Mouse (Mus musculus) urinary bladder, postnatal 36 days (tissue): ENCODE measurements around the gene Gm20388.

ENCODE experiments used
- DNase-seq, 2 experiments: peaks; one replicate each; pipeline ENCODE4 v3.0.0; 2022; ENCODE audit warnings: low spot score in 2 of 2, mixed read lengths in 1 of 2

The Gm20388 gene

DNA sequence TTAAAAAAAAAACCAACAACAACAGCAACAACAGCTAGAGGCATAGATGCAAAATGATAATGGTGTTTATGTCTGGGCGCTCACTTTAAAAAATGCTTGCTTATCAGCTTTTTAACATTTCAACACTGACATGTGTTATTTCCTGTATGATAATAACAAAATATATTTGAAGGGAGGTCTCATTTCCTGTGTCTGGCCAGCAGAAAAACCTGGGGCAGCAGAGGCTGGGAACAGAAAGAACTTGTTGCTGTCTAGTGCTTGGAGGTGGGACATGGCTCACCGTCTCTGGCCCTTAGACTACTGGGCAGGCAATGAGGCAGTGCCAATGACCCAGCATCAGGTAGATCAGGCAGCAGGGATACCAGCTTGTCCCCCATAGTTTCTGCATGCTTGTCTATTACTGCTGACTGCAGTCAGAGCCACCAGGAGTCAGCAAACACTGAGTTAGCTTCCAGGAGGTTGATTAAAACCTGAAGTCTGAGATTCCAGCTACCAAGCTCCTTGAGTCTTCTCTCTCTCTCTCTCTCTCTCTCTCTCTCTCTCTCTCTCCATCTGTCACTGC is 3203.3 kb downstream of the Gm20388 start:
- DNase-seq = no peak

DNA sequence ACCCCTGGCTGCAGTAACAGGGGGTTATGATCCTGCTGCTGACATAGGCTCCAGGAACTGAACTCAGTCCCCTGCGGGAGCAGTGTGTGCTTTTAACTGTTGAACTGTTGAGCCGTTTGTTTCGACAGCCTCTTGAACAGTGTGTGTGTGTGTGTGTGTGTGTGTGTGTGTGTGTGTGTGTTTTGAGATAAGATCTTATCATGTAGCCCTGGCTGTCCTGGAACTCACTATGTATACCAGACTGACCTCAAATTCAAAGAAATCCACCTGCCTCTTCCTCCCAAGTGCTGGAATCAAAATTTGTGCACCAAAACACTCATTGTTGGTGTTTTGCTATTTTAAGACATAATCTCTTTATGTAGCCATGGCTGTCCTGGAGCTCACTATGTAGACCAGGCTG is 3204.0 kb downstream of the Gm20388 start:
- no peak for DNase-seq

DNA sequence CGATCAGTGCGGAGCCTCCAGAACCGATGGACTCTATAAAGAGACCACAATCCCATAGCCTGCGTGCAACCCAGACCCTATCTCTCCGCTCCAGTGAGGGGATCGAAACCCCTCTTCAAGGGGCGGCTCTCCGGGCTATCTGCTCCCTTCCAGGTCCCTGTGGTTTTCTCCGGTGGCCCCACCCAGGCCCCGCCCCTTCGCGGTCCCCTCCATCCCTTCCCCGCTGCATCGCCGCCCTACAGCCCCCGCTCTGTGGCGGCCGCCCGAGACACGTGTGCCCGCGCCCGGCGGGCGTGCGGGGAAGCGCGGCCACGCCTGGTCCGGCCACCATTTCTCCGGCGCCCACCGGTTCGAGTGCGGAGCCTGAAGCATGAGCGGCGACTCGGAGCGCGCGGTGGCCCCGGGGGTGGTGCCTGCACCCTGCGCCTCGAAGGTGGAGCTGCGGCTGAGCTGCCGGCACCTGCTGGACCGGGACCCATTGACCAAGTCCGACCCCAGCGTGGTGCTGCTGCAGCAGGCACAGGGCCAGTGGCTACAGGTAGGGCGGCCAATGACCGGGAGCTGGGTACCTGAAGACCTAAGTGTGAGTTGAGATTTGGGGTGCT is 3206.6 kb downstream of the Gm20388 start, which contains the start of gene Cpne7:
Cpne7 (plus strand) TSS at position 248 of the 605 bp plus-strand sequence.
- no peak for DNase-seq

- no peak for DNase-seq
Measured at GRCm38 (mm10) chr8:123117744-123118143, 3207.1 kb downstream of the Gm20388 start.

DNA sequence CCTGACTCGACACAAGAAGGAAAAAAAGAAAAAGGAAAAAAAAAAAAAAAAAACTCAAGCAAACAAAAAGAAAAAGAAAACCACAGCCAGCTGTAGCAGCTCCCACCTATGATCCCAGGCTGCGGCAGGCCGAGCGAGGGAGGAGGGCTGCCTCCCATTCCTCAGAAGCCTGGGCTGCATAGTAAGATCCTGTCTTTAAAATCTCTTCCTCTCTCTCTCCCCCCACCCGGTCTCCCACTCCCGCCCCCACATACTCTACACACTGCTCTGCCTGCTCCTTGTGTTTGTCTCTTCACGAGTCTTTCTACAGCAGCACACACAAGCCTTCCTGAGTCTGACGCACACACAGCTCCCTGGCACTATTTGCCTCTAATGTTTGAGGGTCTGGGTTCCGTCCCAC is 3211.4 kb downstream of the Gm20388 start:
- no peak for DNase-seq

- no peak for DNase-seq
Measured at GRCm38 (mm10) chr8:123122670-123123069, 3212.0 kb downstream of the Gm20388 start.

DNA sequence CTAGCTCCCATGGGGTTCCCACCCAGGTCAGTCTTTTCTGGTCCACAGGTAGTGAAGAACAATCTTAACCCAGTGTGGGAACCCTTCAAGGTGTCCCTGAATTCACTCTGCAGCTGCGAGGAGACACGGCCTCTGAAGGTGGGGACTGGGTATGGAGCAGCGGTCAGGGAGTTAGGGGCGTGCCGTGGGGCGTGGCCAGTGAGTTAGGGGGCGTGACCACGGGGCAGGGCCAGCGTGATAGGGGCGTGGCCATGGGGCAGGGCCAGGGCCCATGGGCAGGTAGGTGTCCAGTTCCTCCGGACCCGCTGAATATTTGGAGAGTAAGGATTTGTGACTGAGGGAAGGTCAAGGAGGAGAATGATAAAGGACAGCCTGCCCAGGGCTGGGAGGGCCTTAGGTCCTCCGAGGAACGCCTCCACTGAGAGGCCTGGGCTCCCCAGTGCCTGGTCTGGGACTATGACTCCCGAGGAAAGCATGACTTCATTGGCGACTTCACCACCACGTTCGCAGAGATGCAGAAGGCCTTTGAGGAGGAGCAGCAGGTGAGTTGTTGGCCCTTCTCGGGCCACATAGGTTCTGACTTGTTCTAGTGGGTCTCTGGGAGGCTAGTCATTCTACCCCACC is 3215.7 kb downstream of the Gm20388 start:
- peak; percentile 52 to 53 for DNase-seq

- DNase-seq = no peak
Measured at GRCm38 (mm10) chr8:123131041-123131440, 3220.4 kb downstream of the Gm20388 start.

DNA sequence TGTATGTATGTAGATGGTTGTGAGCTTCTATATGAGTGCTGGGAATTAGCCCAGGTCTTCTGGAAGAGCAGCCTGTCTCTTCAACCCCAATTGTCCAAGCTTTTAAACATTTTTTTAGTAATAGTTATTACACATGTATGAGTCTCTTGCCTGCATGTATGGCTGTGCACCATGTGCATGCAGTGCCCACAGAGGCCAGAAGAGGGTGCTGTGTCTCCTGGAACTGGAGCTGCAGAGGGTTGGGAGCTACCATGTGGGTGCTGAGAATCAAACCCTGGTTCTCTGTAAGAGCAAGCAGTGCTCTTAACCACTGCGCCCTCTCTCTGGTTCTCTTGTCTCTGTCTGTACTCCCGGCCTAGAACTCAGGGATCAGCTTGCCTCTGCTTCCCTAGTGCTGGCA is 3222.3 kb downstream of the Gm20388 start:
- DNase-seq = no peak

GRCm38 (mm10) chr8:123134149-123134713 is 3223.6 kb downstream of the Gm20388 start:
- no peak for DNase-seq

- no peak for DNase-seq
Measured at GRCm38 (mm10) chr8:123135406-123135805, 3224.8 kb downstream of the Gm20388 start.

GRCm38 (mm10) chr8:123135806-123136205 is 3225.2 kb downstream of the Gm20388 start:
- no peak for DNase-seq

DNA sequence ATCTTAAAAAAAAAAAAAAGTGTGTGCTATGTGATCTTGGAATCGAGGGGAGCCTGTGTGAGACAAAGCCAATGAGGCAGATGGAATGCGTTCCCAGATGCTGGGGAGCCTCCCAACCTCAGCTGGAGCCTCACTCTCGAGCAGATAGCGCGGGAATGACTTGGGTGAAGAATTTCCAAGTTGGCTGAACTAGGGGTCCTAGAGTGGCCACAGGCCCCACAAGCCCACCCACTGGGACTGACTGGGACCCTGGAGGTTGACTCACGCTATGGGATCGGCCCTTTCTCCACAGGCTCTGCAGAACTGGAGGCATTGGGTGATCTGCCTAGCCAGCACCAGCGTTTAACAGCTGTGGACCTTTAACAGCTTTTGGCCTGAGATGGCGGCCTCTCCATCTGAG is 3225.6 kb downstream of the Gm20388 start:
- DNase-seq = no peak

GRCm38 (mm10) chr8:123137645-123138077 is 3227.0 kb downstream of the Gm20388 start:
- DNase-seq = peak; percentile 26 to 50

GRCm38 (mm10) chr8:123138741-123139140 is 3228.1 kb downstream of the Gm20388 start:
- no peak for DNase-seq

GRCm38 (mm10) chr8:123141741-123142462 is 3231.3 kb downstream of the Gm20388 start:
- peak; percentile 65 to 75 for DNase-seq

DNA sequence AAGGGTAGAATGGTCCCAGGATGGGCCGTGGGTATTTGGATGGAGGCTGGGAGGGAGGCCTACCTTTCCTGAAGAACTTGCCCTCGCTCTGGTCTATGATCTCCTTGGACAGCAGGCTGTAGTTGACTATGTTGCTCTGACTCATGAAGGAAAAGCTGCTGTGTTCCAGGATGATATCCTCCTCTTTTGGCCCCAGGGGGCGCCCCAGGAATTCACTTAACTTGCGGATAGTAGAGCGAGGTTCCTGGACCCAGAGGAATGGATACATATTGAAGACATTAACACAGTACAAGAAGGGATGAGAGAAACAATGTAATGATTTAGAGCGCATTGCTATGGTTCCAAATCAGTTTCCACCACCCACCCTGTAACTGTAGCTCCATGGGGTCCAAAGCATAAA is 3234.6 kb downstream of the Gm20388 start:
- peak in 1 of 2 experiments; percentile 36 for DNase-seq

- DNase-seq = no peak
Measured at GRCm38 (mm10) chr8:123146390-123146789, 3235.7 kb downstream of the Gm20388 start.

DNA sequence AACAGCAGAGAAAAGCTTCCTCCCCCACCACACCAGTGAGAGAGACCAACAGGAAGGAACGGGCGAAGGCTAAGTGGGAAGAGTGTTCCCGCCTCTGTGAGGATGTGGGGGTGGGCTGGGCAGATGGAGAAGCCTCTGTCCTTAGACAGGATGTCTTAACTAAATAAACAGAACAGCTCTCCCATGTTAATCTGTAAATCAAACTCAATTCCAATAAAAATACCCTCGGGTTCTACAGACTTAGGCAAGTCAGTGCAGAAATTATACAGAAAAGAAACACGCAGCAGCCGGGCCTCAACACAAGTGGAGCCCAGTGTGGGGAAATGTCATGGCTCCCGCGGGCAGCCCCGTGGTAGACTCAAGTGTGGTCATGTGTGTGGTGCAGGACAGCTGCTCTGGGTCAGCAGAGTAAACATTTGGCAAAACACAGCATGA is 3240.1 kb downstream of the Gm20388 start:
- DNase-seq = no peak

DNA sequence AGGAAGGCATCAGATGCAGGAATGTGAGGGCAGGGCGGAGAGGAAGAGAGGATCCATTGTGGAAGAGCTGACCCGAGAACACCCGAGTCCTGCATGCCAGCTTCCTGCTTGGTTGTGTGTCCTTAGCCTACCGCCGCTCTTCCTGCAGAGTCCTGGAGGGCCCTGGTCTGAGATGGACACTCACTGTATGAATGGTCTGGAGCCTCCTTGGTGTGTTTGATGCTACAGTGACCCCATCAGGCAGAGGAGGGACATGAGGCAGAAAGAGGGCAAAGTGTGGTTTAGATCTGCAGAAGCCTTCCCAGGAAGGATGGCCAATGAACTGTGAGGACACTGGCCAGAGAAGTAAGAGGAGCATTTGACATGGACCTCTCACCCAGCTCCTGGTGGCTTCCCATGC is 3244.5 kb downstream of the Gm20388 start:
- no peak for DNase-seq

- no peak for DNase-seq
Measured at GRCm38 (mm10) chr8:123156070-123156773, 3245.6 kb downstream of the Gm20388 start.
